Mouse (Mus musculus) large intestine, adult 2 months (tissue): Measurements from ENCODE around the gene Ankrd60. TPM values are rescaled to one million over a fixed set of nuclear protein-coding genes. Genes with fewer than 3 reads are reported as not detected.

ENCODE experiments used
- DNase-seq: peaks from one replicate; pipeline ENCODE4 v3.0.0-alpha.2; 2012; ENCODE audit warnings: low read depth, low spot score
- WGBS: fragments of 180-500 bp; shearing (Covaris S2); methylation state at CpG from one replicate; pipeline ENCODE4 v1.1.7; 2018; 5-methylcytosine and 5-hydroxymethylcytosine counted together
- polyA plus RNA-seq: library from polyadenylated mRNA; depleted of rRNA; stranded (reverse); fragments of >200 nt; gene quantifications from 2 replicates; pipeline ENCODE4 v1.2.3, GENCODE M21; 2012; rRNA removed

Ankrd60 gene
- not detected in 2 replicates for polyA plus RNA-seq

- DNase-seq = no peak
- 11% methylated on average over 52 of the region's 58 CpGs for WGBS
These were observed at the start of gene Ankrd60 for GRCm38 (mm10) chr2:173577669-173578557. Gene Ankrd60, minus strand, starts transcription at chr2:173578365.

GRCm38 (mm10) chr2:173625786-173626185, 47.6 kb upstream of the Ankrd60 start:
- 92% methylated on average over 3 of the region's 3 CpGs for WGBS
- no peak for DNase-seq

DNA sequence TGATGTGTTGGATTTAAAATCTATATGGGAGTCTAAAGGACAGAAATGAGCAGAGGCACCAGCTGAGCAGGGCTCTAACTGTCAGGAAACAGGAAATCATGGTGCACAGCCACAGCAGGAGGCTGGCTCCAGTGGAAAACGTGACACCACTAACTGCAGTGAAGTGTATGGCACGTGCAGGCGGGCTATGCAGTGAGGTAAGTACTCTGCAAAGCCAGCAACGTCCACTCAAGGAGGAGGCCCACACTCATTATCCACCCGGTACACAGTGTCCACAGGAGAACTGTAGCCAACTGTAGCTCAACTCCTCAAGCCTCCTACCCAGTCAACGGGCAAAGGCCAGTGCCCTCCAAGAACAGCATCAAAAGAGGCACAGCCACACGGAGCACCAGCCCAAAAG, 46.5 kb upstream of the Ankrd60 start:
- WGBS = 67% methylated on average over 7 of the region's 7 CpGs
- no peak for DNase-seq

GRCm38 (mm10) chr2:173622173-173622601, 44.0 kb upstream of the Ankrd60 start:
- no peak for DNase-seq
- 80% methylated on average over 7 of the region's 7 CpGs for WGBS

DNA sequence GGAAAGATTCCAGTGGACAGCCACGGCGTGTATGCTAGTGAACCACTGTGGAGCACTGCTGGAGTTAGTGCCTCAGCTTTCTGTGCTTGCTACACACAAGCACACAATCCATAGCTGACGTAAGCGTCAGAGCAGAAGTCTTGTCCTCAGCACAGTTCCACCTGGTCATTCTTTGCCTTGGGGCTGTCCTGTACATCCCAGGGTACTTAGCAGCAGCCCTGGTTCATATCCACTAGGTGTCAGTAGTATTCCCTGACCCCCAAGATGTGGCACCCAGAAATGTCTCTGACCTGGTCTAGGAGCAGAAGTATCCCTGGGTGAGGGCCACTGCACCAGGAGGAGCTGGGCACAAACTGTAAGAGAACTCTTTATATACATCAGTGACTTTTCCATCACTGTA, 42.5 kb upstream of the Ankrd60 start:
- DNase-seq = no peak
- WGBS = 97% methylated on average over 4 of the region's 4 CpGs

DNA sequence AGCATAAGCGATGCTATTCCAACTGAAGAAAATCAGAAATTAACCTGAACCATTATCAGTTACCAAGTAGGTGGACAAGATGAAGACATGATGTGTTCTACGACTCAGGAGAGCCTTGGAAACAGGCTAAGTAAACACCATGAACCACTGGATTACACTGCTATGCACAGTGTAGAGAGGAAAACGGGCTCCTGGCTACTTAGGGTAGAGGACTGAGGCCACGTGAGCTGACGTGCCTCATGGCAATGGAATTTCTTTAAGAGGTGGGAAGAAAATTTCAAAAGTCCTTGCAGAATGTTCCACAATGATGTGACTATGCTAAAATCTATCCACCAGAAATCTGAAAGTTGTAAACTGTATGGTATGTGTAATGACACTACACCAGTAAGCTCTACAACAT, 41.0 kb upstream of the Ankrd60 start:
- DNase-seq = no peak
- 87% methylated on average over 5 of the region's 5 CpGs for WGBS

GRCm38 (mm10) chr2:173616156-173616555, 38.0 kb upstream of the Ankrd60 start:
- DNase-seq = no peak
- 89% methylated on average over 7 of the region's 7 CpGs for WGBS

- WGBS = 83% methylated on average over 11 of the region's 11 CpGs
- no peak for DNase-seq
These were observed 37.4 kb upstream of the Ankrd60 start for GRCm38 (mm10) chr2:173615378-173616081.

DNA sequence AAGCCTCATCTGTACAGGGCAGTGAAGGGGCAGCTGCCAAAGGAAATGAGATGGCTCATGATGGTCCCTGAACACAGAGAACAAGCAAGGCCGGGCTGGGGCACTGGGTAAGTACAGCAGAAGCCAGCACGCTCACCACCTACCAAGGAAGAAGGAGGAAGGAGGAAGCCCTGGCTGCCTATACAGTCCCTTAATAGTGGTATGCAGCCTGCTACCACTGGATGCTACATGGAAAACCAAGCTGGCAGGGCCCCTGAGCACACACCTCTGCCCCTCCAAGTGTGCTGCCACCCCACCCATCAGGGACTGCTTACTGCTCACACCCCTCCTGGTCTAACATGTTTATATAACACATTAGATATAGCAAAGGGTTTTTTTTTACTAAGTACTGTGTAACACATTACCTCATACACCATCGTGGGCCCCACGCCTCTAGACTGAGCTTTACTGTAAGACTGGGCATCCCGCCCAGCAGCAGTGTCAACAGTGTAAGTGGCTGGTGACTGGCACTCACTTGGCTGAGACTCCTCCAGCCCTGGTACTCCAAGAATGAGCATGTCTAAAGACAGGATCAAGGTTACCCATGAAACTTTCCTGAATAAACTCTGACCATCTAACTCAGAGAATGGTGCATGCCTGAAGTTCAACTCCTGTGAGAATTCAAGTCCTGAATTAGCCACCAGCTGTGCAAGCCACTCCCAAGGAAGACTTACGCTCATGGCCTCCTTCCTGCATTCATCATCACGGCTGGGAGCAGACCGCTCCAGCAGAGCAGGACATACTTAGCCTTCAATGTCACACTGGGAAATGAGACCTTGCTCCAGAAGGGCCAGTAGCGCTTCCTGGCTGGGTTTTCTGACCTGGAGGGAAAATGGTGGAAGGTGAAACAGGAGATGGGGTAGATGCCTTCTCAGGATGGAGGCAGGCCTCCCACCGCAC, 30.1 kb upstream of the Ankrd60 start:
- DNase-seq = no peak
- WGBS = 44% methylated on average over 10 of the region's 10 CpGs

GRCm38 (mm10) chr2:173606415-173606804, 28.2 kb upstream of the Ankrd60 start:
- 92% methylated on average over 9 of the region's 9 CpGs for WGBS

DNA sequence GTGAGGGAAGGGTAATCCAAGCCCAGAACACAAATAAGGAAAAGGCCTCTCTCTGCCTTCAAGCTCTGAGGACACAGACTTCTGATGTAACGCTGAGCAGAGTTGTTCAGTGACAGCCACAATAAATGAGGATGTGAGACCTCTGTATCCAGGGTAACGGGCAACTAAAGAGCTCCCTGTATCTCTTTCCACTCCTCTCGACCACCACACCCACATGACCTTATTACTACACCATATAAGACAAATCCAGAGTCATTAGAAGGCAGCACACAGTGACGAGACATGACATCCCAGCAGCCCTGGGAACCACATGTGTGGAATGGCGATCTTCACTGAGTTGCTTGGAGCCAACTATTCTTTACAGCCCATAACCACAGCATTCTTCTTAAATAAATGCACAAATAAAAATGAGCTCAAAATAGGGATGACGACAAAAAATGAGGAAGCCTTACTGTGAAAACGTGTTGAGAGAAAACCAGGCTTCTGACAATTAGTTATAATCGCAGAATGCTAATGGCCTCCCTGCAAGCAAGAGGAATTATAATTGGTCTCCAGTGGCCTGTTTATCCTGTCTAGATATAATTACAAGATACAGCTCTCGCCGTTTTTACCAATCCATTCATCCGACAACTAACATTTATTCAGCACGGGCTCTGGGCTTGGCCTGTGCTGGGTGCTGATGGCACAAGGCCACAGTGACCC, 27.7 kb upstream of the Ankrd60 start:
- no peak for DNase-seq
- WGBS = 82% methylated on average over 12 of the region's 12 CpGs

More at GRCm38 (mm10) chr2:173606415-173606804, 28.2 kb upstream of the Ankrd60 start:
- no peak for DNase-seq

- DNase-seq = no peak
These were observed 23.7 kb upstream of the Ankrd60 start for GRCm38 (mm10) chr2:173601861-173602260.

DNA sequence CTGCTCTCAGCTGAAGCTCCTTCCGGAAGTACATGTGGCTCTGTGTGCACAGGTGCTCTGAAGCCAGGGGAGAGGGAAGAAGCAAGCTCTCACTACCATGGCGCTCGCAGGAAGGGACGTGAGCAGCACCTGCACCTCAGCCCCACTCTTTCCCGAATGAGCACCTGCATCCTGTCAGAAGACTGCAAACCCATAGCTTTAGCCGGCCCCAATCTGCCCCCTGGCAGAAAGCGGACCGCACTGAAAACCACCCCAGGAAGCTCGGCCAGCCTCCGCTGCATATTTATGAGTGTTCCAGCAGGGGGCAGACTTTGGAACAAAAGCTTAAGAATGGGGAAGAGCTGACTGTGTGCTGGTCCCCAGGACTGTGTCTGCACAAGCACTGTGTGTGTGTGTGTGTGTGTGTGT, 17.2 kb upstream of the Ankrd60 start:
- 83% methylated on average over 10 of the region's 10 CpGs for WGBS
- no peak for DNase-seq

More at GRCm38 (mm10) chr2:173601861-173602260, 23.7 kb upstream of the Ankrd60 start:
- 89% methylated on average over 1 of the region's 1 CpGs for whole genome bisulfite sequencing

GRCm38 (mm10) chr2:173594313-173595063, 16.3 kb upstream of the Ankrd60 start:
- no peak for DNase-seq
- WGBS = 86% methylated on average over 11 of the region's 11 CpGs

GRCm38 (mm10) chr2:173593841-173594240, 15.7 kb upstream of the Ankrd60 start:
- DNase-seq = no peak
- WGBS = 79% methylated on average over 4 of the region's 4 CpGs

DNA sequence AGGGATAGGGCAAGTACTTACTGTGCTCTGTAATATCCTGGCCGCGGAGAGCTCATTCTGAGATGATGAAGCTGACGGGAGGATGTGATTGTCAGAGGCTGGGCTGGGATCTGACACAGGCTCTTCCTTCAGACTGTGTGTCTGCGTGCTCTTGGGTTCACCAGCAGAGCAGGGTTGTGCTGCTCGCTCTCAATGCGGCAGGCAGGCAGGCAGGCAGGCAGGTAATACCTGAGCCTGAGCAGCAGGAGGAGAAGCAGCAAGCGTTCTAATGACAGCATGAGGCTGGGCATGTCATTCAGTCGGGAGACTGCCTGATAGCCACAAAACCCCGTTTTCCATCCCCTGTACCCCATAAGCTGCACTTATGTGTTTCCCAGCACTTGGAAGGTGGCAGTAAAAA, 14.6 kb upstream of the Ankrd60 start:
- WGBS = 93% methylated on average over 9 of the region's 9 CpGs
- DNase-seq = no peak

DNA sequence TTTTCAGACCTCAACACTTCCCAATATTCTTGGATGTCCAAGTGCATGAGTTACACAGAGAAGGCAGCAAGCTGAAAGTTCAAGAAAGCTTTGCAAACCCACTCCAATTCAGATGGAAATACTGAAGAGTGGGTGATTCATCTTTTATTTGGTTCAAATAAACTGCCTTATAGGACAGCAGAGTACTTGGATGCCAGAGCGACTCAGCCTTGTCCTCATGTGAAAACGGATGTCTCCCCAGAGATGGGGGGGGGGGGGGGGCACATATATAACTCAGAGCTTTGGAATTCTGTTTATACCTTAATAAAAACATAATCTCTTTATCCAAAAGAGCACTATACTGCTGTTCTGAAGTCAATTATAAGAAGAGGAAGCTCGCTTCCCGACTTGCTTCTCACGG, 9.2 kb upstream of the Ankrd60 start:
- DNase-seq = no peak
- WGBS = 77% methylated on average over 5 of the region's 5 CpGs
